Mouse (Mus musculus): Measurements from ENCODE around the gene Tead1. TPM values are rescaled to one million over a fixed set of nuclear protein-coding genes. Genes with fewer than 3 reads are reported as not detected.

Tead1 gene
- polyA plus RNA-seq, 1 experiment, result 18.8 TPM

DNA sequence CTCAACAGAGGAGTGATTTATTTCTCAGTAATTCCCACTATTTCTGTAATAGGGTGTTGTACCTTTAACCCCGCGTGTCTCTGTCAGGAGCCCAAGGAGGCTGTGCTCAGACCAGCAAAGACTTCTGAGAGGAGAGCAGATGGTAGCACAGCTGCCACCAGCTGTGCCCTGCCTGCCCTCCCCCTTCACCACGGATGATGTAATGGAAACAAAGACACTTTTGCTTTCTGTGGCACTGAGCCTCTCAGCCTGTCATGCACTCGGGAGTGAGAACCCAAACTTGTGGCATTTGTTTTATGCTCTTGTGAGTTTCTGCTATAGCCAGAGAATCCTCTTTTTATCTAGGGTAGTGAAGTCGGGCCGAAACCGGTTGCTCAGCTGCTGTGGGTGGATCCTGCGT is 81.7 kb downstream of the Tead1 start:
- Histone ChIP-seq H3K36me3 (ENCODE audit: control insufficient read depth, insufficient read depth) (no peaks in the 10 kb centered on the region), H3ac (ENCODE audit: control insufficient read depth, insufficient read length) (no peak overlapping the region), H3K79me2 (ENCODE audit: control insufficient read depth, insufficient read depth) (peaks cover 78% of the 10 kb centered on the region), H3K4me2 (ENCODE audit: low read depth) (peak overlapping the region; percentile 65), H3K27me3 (ENCODE audit: control insufficient read depth, insufficient read depth, insufficient read length) (no peaks in the 10 kb centered on the region), H3K4me3 (no peak overlapping the region)
- TF ChIP-seq CEBPB (IDR thresholded peaks at IDR 0.05; ENCODE audit: insufficient read depth, poor library complexity, severe bottlenecking) (peak; percentile 72), REST (IDR thresholded peaks at IDR 0.05; ENCODE audit: insufficient read depth, insufficient read length) (no peak), MYOG (IDR thresholded peaks at IDR 0.05; ENCODE audit: control insufficient read depth in 1 of 3, insufficient read depth in 1 of 3, insufficient read length in 2 of 3, low read depth in 2 of 3) (peak; percentile 99 to 100 (median 99)), SRF (IDR thresholded peaks at IDR 0.05; ENCODE audit: control insufficient read depth, insufficient read length, low read depth) (no peak), MAX (IDR thresholded peaks at IDR 0.05; ENCODE audit: low read depth) (no peak), TCF12 (IDR thresholded peaks at IDR 0.05; ENCODE audit: insufficient read depth, poor library complexity, severe bottlenecking) (peak; percentile 99), POLR2AphosphoS2 (IDR thresholded peaks at IDR 0.05; ENCODE audit: insufficient read length, low read depth) (no peak), TCF3 (IDR thresholded peaks at IDR 0.05; ENCODE audit: insufficient read length, low read depth) (peak; percentile 100), POLR2A (IDR thresholded peaks at IDR 0.05; ENCODE audit: insufficient read length, low read depth) (peak; percentile 37), MYOD1 (IDR thresholded peaks at IDR 0.05; ENCODE audit: control insufficient read depth in 1 of 3, insufficient read length in 2 of 3, low read depth in 2 of 3) (peak; percentile 97 to 100 (median 99)), USF1 (IDR thresholded peaks at IDR 0.05; ENCODE audit: low read depth) (no peak), E2F4 (IDR thresholded peaks at IDR 0.05; ENCODE audit: insufficient read depth) (no peak)

DNA sequence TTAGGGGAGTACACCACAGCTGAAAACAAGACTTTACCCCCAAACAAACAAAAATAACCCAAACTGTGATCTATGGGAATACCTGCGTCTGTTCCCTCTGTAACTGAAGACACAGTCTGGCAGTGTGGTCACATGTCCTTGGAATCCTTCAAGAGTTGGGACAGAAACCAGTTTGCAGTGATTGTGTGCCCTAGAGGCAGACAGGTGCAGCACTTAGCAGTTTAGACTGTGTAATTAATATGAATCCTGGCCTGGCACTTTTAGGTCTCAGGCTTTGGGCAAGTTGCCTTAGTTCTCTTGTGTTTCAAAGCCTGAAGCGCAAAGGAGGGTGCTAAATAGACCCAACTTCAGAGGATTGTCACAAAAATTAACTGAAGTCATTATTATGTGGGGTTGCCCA is 83.8 kb downstream of the Tead1 start:
- H3ac ChIP-seq (ENCODE audit: control insufficient read depth, insufficient read length), result no peak overlapping the region
- H3K27me3 ChIP-seq (ENCODE audit: control insufficient read depth, insufficient read depth, insufficient read length), result no peaks in the 10 kb centered on the region
- H3K36me3 ChIP-seq (ENCODE audit: control insufficient read depth, insufficient read depth), result no peaks in the 10 kb centered on the region
- TF ChIP-seq USF1 (IDR thresholded peaks at IDR 0.05; ENCODE audit: low read depth), result peak; percentile 60
- peak in 1 of 3 experiments; percentile 25 for TF ChIP-seq MYOG (IDR thresholded peaks at IDR 0.05; ENCODE audit: control insufficient read depth in 1 of 3, insufficient read depth in 1 of 3, insufficient read length in 2 of 3, low read depth in 2 of 3)
- no peak for TF ChIP-seq REST (IDR thresholded peaks at IDR 0.05; ENCODE audit: insufficient read depth, insufficient read length)
- no peak for TF ChIP-seq TCF12 (IDR thresholded peaks at IDR 0.05; ENCODE audit: insufficient read depth, poor library complexity, severe bottlenecking)
- TF ChIP-seq POLR2AphosphoS2 (IDR thresholded peaks at IDR 0.05; ENCODE audit: insufficient read length, low read depth), result no peak
- no peak for TF ChIP-seq MAX (IDR thresholded peaks at IDR 0.05; ENCODE audit: low read depth)
- TF ChIP-seq POLR2A (IDR thresholded peaks at IDR 0.05; ENCODE audit: insufficient read length, low read depth), result no peak
- no peak for TF ChIP-seq SRF (IDR thresholded peaks at IDR 0.05; ENCODE audit: control insufficient read depth, insufficient read length, low read depth)
- TF ChIP-seq CEBPB (IDR thresholded peaks at IDR 0.05; ENCODE audit: insufficient read depth, poor library complexity, severe bottlenecking), result no peak
- no peak for TF ChIP-seq E2F4 (IDR thresholded peaks at IDR 0.05; ENCODE audit: insufficient read depth)
- no peak for TF ChIP-seq TCF3 (IDR thresholded peaks at IDR 0.05; ENCODE audit: insufficient read length, low read depth)
- TF ChIP-seq MYOD1 (IDR thresholded peaks at IDR 0.05; ENCODE audit: control insufficient read depth in 1 of 3, insufficient read length in 2 of 3, low read depth in 2 of 3), result peak in 2 of 3 experiments; percentile 38 to 81
- H3K4me2 ChIP-seq (ENCODE audit: low read depth), result peak overlapping the region; percentile 37
- peaks cover 80% of the 10 kb centered on the region for H3K79me2 ChIP-seq (ENCODE audit: control insufficient read depth, insufficient read depth)
- no peak overlapping the region for H3K4me3 ChIP-seq

DNA sequence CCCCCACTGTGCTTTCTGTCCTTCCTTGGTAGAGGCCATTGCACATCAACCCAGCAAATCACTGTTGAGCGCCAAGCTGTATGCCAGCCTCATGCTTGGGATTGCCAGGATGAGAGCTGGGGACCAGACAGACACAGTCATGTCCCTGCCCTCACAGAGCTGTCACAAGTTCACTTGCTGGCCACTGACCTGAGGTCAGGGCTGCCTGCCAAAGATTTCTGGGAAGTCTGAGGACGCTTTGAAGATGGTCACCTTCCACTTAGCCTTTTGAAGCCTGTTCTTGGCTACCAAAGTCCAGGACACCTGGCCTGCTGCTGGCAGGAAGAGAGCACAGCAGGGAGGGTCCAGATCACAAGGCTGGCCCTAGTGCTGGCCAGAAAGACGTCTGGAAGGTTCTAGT is 84.4 kb downstream of the Tead1 start:
- no peaks in the 10 kb centered on the region for H3K36me3 ChIP-seq (ENCODE audit: control insufficient read depth, insufficient read depth)
- H3K79me2 ChIP-seq (ENCODE audit: control insufficient read depth, insufficient read depth), result peaks cover 80% of the 10 kb centered on the region
- H3K27me3 ChIP-seq (ENCODE audit: control insufficient read depth, insufficient read depth, insufficient read length), result no peaks in the 10 kb centered on the region
- H3ac ChIP-seq (ENCODE audit: control insufficient read depth, insufficient read length), result no peak overlapping the region
- H3K4me2 ChIP-seq (ENCODE audit: low read depth), result peak overlapping the region; percentile 37
- H3K4me3 ChIP-seq, result no peak overlapping the region
- TF ChIP-seq TCF12 (IDR thresholded peaks at IDR 0.05; ENCODE audit: insufficient read depth, poor library complexity, severe bottlenecking), result no peak
- TF ChIP-seq POLR2AphosphoS2 (IDR thresholded peaks at IDR 0.05; ENCODE audit: insufficient read length, low read depth), result no peak
- TF ChIP-seq MYOD1 (IDR thresholded peaks at IDR 0.05; ENCODE audit: control insufficient read depth in 1 of 3, insufficient read length in 2 of 3, low read depth in 2 of 3), result peak in 1 of 3 experiments; percentile 72
- no peak for TF ChIP-seq E2F4 (IDR thresholded peaks at IDR 0.05; ENCODE audit: insufficient read depth)
- no peak for TF ChIP-seq POLR2A (IDR thresholded peaks at IDR 0.05; ENCODE audit: insufficient read length, low read depth)
- TF ChIP-seq USF1 (IDR thresholded peaks at IDR 0.05; ENCODE audit: low read depth), result no peak
- peak in 1 of 3 experiments; percentile 57 for TF ChIP-seq MYOG (IDR thresholded peaks at IDR 0.05; ENCODE audit: control insufficient read depth in 1 of 3, insufficient read depth in 1 of 3, insufficient read length in 2 of 3, low read depth in 2 of 3)
- TF ChIP-seq CEBPB (IDR thresholded peaks at IDR 0.05; ENCODE audit: insufficient read depth, poor library complexity, severe bottlenecking), result no peak
- no peak for TF ChIP-seq MAX (IDR thresholded peaks at IDR 0.05; ENCODE audit: low read depth)

DNA sequence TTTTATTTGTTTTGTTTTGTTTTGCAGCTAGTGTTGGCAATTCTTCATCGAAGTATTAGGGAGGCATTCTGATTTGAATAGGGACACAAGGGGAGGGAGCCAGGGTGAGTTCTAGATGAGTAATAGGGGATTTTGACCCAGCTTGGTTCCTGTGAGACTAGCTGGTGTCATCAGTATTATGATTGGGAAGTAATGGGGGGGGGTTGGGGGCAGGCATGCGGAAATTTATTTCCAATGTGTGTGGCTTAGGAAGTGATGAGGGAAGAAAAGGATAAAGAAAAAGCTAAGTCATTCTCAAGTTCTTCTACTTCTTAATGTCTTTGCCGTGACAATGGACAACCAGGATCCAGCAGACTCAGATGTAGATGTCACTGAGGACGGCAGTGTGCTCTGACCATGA is 85.8 kb downstream of the Tead1 start:
- H3K36me3 ChIP-seq (ENCODE audit: control insufficient read depth, insufficient read depth), result no peaks in the 10 kb centered on the region
- H3K27me3 ChIP-seq (ENCODE audit: control insufficient read depth, insufficient read depth, insufficient read length), result no peaks in the 10 kb centered on the region
- TF ChIP-seq E2F4 (IDR thresholded peaks at IDR 0.05; ENCODE audit: insufficient read depth), result no peak
- no peak for TF ChIP-seq MYOG (IDR thresholded peaks at IDR 0.05; ENCODE audit: control insufficient read depth in 1 of 3, insufficient read depth in 1 of 3, insufficient read length in 2 of 3, low read depth in 2 of 3)
- TF ChIP-seq MYOD1 (IDR thresholded peaks at IDR 0.05; ENCODE audit: control insufficient read depth in 1 of 3, insufficient read length in 2 of 3, low read depth in 2 of 3), result no peak
- TF ChIP-seq TCF12 (IDR thresholded peaks at IDR 0.05; ENCODE audit: insufficient read depth, poor library complexity, severe bottlenecking), result no peak
- no peak for TF ChIP-seq POLR2A (IDR thresholded peaks at IDR 0.05; ENCODE audit: insufficient read length, low read depth)
- TF ChIP-seq CEBPB (IDR thresholded peaks at IDR 0.05; ENCODE audit: insufficient read depth, poor library complexity, severe bottlenecking), result no peak
- TF ChIP-seq REST (IDR thresholded peaks at IDR 0.05; ENCODE audit: insufficient read depth, insufficient read length), result no peak
- TF ChIP-seq MAX (IDR thresholded peaks at IDR 0.05; ENCODE audit: low read depth), result no peak
- TF ChIP-seq USF1 (IDR thresholded peaks at IDR 0.05; ENCODE audit: low read depth), result no peak
- no peak for TF ChIP-seq SRF (IDR thresholded peaks at IDR 0.05; ENCODE audit: control insufficient read depth, insufficient read length, low read depth)
- TF ChIP-seq POLR2AphosphoS2 (IDR thresholded peaks at IDR 0.05; ENCODE audit: insufficient read length, low read depth), result no peak
- no peak for TF ChIP-seq TCF3 (IDR thresholded peaks at IDR 0.05; ENCODE audit: insufficient read length, low read depth)
- no peak overlapping the region for H3K4me2 ChIP-seq (ENCODE audit: low read depth)
- H3K79me2 ChIP-seq (ENCODE audit: control insufficient read depth, insufficient read depth), result peaks cover 86% of the 10 kb centered on the region
- H3K4me3 ChIP-seq, result no peak overlapping the region
- no peak overlapping the region for H3ac ChIP-seq (ENCODE audit: control insufficient read depth, insufficient read length)

Data from myocyte (in vitro differentiated cells).